Mouse (Mus musculus): Measurements from ENCODE around the gene Itgax.
"Not testable (repeated sequence)": the region's sequence is repeated elsewhere in the genome, so short reads cannot be mapped to it uniquely, and the experiment has no call there.

Gene Itgax

GRCm38 (mm10) chr7:128158688-128159354 lies 29.5 kb downstream of the Itgax start:
- in situ Hi-C loops (cut with MseI, MboI) = not testable (repeated sequence)

GRCm38 (mm10) chr7:128164001-128164400 lies 34.7 kb downstream of the Itgax start:
- in situ Hi-C loops (cut with MseI, MboI) = no loop called here

- in situ Hi-C loops (cut with MseI, MboI) = no loop called here
These were observed 37.0 kb downstream of the Itgax start for GRCm38 (mm10) chr7:128166391-128166790.

- in situ Hi-C loops (cut with MseI, MboI) = no loop called here
These were observed 40.6 kb downstream of the Itgax start for GRCm38 (mm10) chr7:128169996-128170395.

GRCm38 (mm10) chr7:128178385-128178784 lies 49.0 kb downstream of the Itgax start:
- in situ Hi-C loops (cut with MseI, MboI) = no loop called here

- in situ Hi-C loops (cut with MseI, MboI) = no loop called here
These were observed 50.8 kb downstream of the Itgax start for GRCm38 (mm10) chr7:128180126-128180525.

- in situ Hi-C loops (cut with MseI, MboI) = no loop called here
These were observed 51.2 kb downstream of the Itgax start for GRCm38 (mm10) chr7:128180546-128180945.

GRCm38 (mm10) chr7:128181691-128182090 lies 52.3 kb downstream of the Itgax start:
- in situ Hi-C loops (cut with MseI, MboI) = no loop called here
